Mouse (Mus musculus) liver, postnatal 0 days (tissue): Measurements from ENCODE around the gene Acbd7. TPM values are rescaled to one million over a fixed set of nuclear protein-coding genes. Genes with fewer than 3 reads are reported as not detected.

Experiments
- ATAC-seq: fragments of 200-750 bp; cut with Nextera tagmentation; 2 replicates; pipeline ENCODE4 v1.8.0; 2017; ENCODE audit warnings: mild to moderate bottlenecking, moderate library complexity
- DNase-seq: peaks from one replicate; pipeline ENCODE4 v3.0.0-alpha.2; 2016
- H3K27ac ChIP-seq: fragments of 300-500 bp; sonication (generic); 2 replicates; pipeline ENCODE4 v1.5.1; 2014; ENCODE audit warnings: antibody characterized with exemption, moderate library complexity, mild to moderate bottlenecking, low read depth
- H3K27me3 ChIP-seq: fragments of 300-500 bp; sonication (generic); 2 replicates; pipeline ENCODE4 v1.6.1; 2014; ENCODE audit warnings: low read length, control low read depth, mixed read lengths; ENCODE audit not compliant: insufficient read depth
- H3K36me3 ChIP-seq: fragments of 300-500 bp; sonication (generic); replicated peaks from 2 replicates; pipeline ENCODE4 v1.6.1; 2014; ENCODE audit warnings: mild to moderate bottlenecking, control low read depth, low read length, moderate library complexity, mixed read lengths; ENCODE audit not compliant: insufficient read depth
- H3K4me1 ChIP-seq: fragments of 300-500 bp; sonication (generic); 2 replicates; pipeline ENCODE4 v1.6.1; 2014; ENCODE audit warnings: antibody characterized with exemption, mild to moderate bottlenecking, control low read depth; ENCODE audit not compliant: insufficient read depth
- H3K4me2 ChIP-seq: fragments of 300-500 bp; sonication (generic); 2 replicates; pipeline ENCODE4 v1.6.1; 2014; ENCODE audit warnings: low read depth, mild to moderate bottlenecking, low read length, moderate library complexity, mixed read lengths
- H3K4me3 ChIP-seq: fragments of 300-500 bp; sonication (generic); 2 replicates; pipeline ENCODE4 v1.5.1; 2014; ENCODE audit warnings: low read depth, low read length
- H3K9ac ChIP-seq: fragments of 300-500 bp; sonication (generic); replicated peaks from 2 replicates; pipeline ENCODE4 v1.6.1; 2014; ENCODE audit warnings: mild to moderate bottlenecking, moderate library complexity
- H3K9me3 ChIP-seq: fragments of 300-500 bp; sonication (generic); 2 replicates; pipeline ENCODE4 v1.6.1; 2016; ENCODE audit warnings: mild to moderate bottlenecking, control low read depth, low read length, mixed read lengths
- CTCF ChIP-seq: sonication (generic); IDR thresholded peaks from 2 replicates; pipeline ENCODE4 v1.5.1; 2016; ENCODE audit warnings: antibody characterized with exemption, low read depth
- EP300 ChIP-seq: IDR thresholded peaks from 2 replicates; pipeline ENCODE4 v1.6.1; 2016; ENCODE audit warnings: antibody characterized with exemption, low read depth, mild to moderate bottlenecking
- WGBS: fragments of 180-500 bp; shearing (Covaris S2); extraction: QIAGEN DNeasy Blood & Tissue Kit; methylation state at CpG from one replicate; pipeline ENCODE4 v1.1.7; 2014; ENCODE audit not compliant: insufficient replicate concordance; 5-methylcytosine and 5-hydroxymethylcytosine counted together
- polyA plus RNA-seq: library from polyadenylated mRNA; unstranded; fragments of >200 nt; fragmentation: Nextera tagmentation; extraction: Ambion mirVana; gene quantifications from 2 replicates; pipeline ENCODE4 v1.2.1, GENCODE M21; 2015

Gene Acbd7
- polyA plus RNA-seq, 1 experiment from 2014 or later = 0.29 TPM

- H3K4me3 ChIP-seq = no peak overlapping the region
- peaks cover 30% of the 10 kb centered on the region for H3K36me3 ChIP-seq
- no peaks in the 10 kb centered on the region for H3K9me3 ChIP-seq
- DNase-seq = no peak
- ATAC-seq = no peak
- 76% methylated on average over 2 of the region's 2 CpGs for WGBS
- H3K9ac ChIP-seq = no peak overlapping the region
- H3K4me1 ChIP-seq = no peaks in the 10 kb centered on the region
- no peak for TF ChIP-seq CTCF
- TF ChIP-seq EP300 = no peak
- no peak overlapping the region for H3K4me2 ChIP-seq
- H3K27ac ChIP-seq = no peak overlapping the region
- no peaks in the 10 kb centered on the region for H3K27me3 ChIP-seq
Measured at GRCm38 (mm10) chr2:3323132-3323531, 12.8 kb upstream of the Acbd7 start.

- WGBS = 90% methylated on average over 7 of the region's 7 CpGs
- TF ChIP-seq EP300 (no peak), CTCF (no peak)
- no peak overlapping the region for H3K4me3 ChIP-seq
- DNase-seq = no peak
- no peaks in the 10 kb centered on the region for H3K4me1 ChIP-seq
- H3K4me2 ChIP-seq = no peak overlapping the region
- no peak overlapping the region for H3K27ac ChIP-seq
- no peaks in the 10 kb centered on the region for H3K9me3 ChIP-seq
- H3K9ac ChIP-seq = no peak overlapping the region
- peaks cover 34% of the 10 kb centered on the region for H3K36me3 ChIP-seq
- H3K27me3 ChIP-seq = no peaks in the 10 kb centered on the region
- ATAC-seq = no peak
Measured at GRCm38 (mm10) chr2:3324381-3325130, 11.4 kb upstream of the Acbd7 start.

- peaks cover 13% of the 10 kb centered on the region for H3K4me1 ChIP-seq
- H3K27me3 ChIP-seq = no peaks in the 10 kb centered on the region
- TF ChIP-seq EP300 (no peak), CTCF (no peak)
- H3K4me2 ChIP-seq = no peak overlapping the region
- 79% methylated on average over 1 of the region's 1 CpGs for WGBS
- no peak overlapping the region for H3K4me3 ChIP-seq
- H3K36me3 ChIP-seq = peaks cover 32% of the 10 kb centered on the region
- no peaks in the 10 kb centered on the region for H3K9me3 ChIP-seq
- H3K9ac ChIP-seq = no peak overlapping the region
- H3K27ac ChIP-seq = no peak overlapping the region
- ATAC-seq (no peak), DNase-seq (no peak)
Measured at GRCm38 (mm10) chr2:3326547-3326946, 9.4 kb upstream of the Acbd7 start.

GRCm38 (mm10) chr2:3327351-3327750, 8.6 kb upstream of the Acbd7 start:
- DNase-seq (peak; percentile 70), ATAC-seq (peak; percentile 47)
- H3K9ac ChIP-seq = no peak overlapping the region
- H3K4me3 ChIP-seq = no peak overlapping the region
- TF ChIP-seq CTCF = peak; percentile 81
- no peak for TF ChIP-seq EP300
- H3K9me3 ChIP-seq = no peaks in the 10 kb centered on the region
- peaks cover 17% of the 10 kb centered on the region for H3K4me1 ChIP-seq
- 20% methylated on average over 1 of the region's 1 CpGs for WGBS
- H3K4me2 ChIP-seq = no peak overlapping the region
- no peaks in the 10 kb centered on the region for H3K27me3 ChIP-seq
- peaks cover 30% of the 10 kb centered on the region for H3K36me3 ChIP-seq
- H3K27ac ChIP-seq = no peak overlapping the region

- no peak for ATAC-seq
- Histone ChIP-seq H3K36me3 (peaks cover 10% of the 10 kb centered on the region), H3K9me3 (no peaks in the 10 kb centered on the region), H3K4me1 (peaks cover 26% of the 10 kb centered on the region), H3K9ac (peak overlapping the region; percentile 64), H3K27ac (peak overlapping the region; percentile 69; the same call in 1 of the 2 replicates), H3K4me3 (no peak overlapping the region), H3K27me3 (no peaks in the 10 kb centered on the region), H3K4me2 (peak overlapping the region; percentile 83)
- DNase-seq = no peak
- WGBS = 47% methylated on average over 5 of the region's 5 CpGs
- TF ChIP-seq CTCF = no peak
Measured at GRCm38 (mm10) chr2:3331071-3331703, 4.8 kb upstream of the Acbd7 start.

- ATAC-seq (peak; percentile 1), DNase-seq (no peak)
- peaks cover 26% of the 10 kb centered on the region for H3K4me1 ChIP-seq
- H3K4me2 ChIP-seq = peak overlapping the region; percentile 83
- H3K27me3 ChIP-seq = 0 out of 2 replicates have a peak, but pooled peaks cover 3% of the 10 kb centered on the region
- peaks cover 5% of the 10 kb centered on the region for H3K36me3 ChIP-seq
- peak overlapping the region; percentile 69 for H3K27ac ChIP-seq
- peak overlapping the region; percentile 64 for H3K9ac ChIP-seq
- 1% methylated on average over 21 of the region's 21 CpGs for WGBS
- H3K4me3 ChIP-seq = peak overlapping the region; percentile 61
- no peaks in the 10 kb centered on the region for H3K9me3 ChIP-seq
- TF ChIP-seq CTCF (no peak), EP300 (no peak)
Measured at GRCm38 (mm10) chr2:3332056-3332455, 3.9 kb upstream of the Acbd7 start.
